ENCODE assay signal across 12 mouse cellular contexts in genomic region chr17:86947840-86948796, GRCm38 (mm10). TPM values are rescaled to one million over a fixed set of nuclear protein-coding genes. Genes with fewer than 3 reads are reported as not detected.
DNase-seq lines count a peak whose midpoint lies in the region; ATAC-seq and TF ChIP-seq lines count a peak whose summit lies in the region.
"Had no signal": no experiment of that assay in that cellular context is flagged by ENCODE, and none has a peak within 500 bp of the region (broad histone marks: within the 10 kb centered on the region; RNA-seq: fewer than 3 reads in every experiment).

TSS of gene Atp6v1e2 (minus strand) at chr17:86947897.

- H3K27ac ChIP-seq in forebrain, embryonic 13.5 days: peak within 1 kb of the TSS; percentile 61
- H3K27ac ChIP-seq in hindbrain, embryonic 15.5 days (replicated peaks): peak within 1 kb of the TSS; percentile 19
- peak within 1 kb of the TSS; percentile 51; the same call in 1 of the 2 replicates for H3K27ac ChIP-seq in midbrain, postnatal 0 days (ENCODE audit: low read depth, low read length)
- no peak within 1 kb of the TSS for H3K27ac ChIP-seq in left cerebral cortex, adult 2 months
- H3K27ac ChIP-seq: kidney, postnatal 0 days had no signal

- intact Hi-C loops in left cerebral cortex, postnatal 10 days (cut with DNase I): no loop called here
- intact Hi-C loops in left cerebral cortex, postnatal 36 days (cut with DNase I): no loop called here
- intact Hi-C loops in left cerebral cortex, adult 2 months (cut with DNase I): no loop called here

- 54% methylated on average over 28 of the region's 28 CpGs for WGBS in forebrain, embryonic 13.5 days
- 54% methylated on average over 28 of the region's 28 CpGs for WGBS in hindbrain, embryonic 15.5 days
- WGBS in midbrain, postnatal 0 days: 54% methylated on average over 28 of the region's 28 CpGs

- no peaks in the 10 kb centered on the region for H3K9me3 ChIP-seq in forebrain, embryonic 13.5 days (replicated peaks)
- no peaks in the 10 kb centered on the region for H3K9me3 ChIP-seq in hindbrain, embryonic 15.5 days
- H3K9me3 ChIP-seq in midbrain, postnatal 0 days (ENCODE audit: low read length): no peaks in the 10 kb centered on the region

- H3K4me1 ChIP-seq in forebrain, embryonic 13.5 days: peaks cover 10% of the 10 kb centered on the region
- H3K4me1 ChIP-seq in hindbrain, embryonic 15.5 days (replicated peaks): peaks cover 7% of the 10 kb centered on the region; the same call in 1 of the 2 replicates
- no peaks in the 10 kb centered on the region for H3K4me1 ChIP-seq in midbrain, postnatal 0 days (ENCODE audit: insufficient read depth, low read length)

- H3K4me3 ChIP-seq in forebrain, embryonic 13.5 days: no peak within 1 kb of the TSS
- no peak within 1 kb of the TSS for H3K4me3 ChIP-seq in hindbrain, embryonic 15.5 days
- H3K4me3 ChIP-seq in midbrain, postnatal 0 days (ENCODE audit: low read depth, low read length): no peak within 1 kb of the TSS
- H3K4me3 ChIP-seq in left cerebral cortex, adult 2 months: no peak within 1 kb of the TSS

- H3K9ac ChIP-seq in forebrain, embryonic 13.5 days: no peak within 1 kb of the TSS
- no peak within 1 kb of the TSS for H3K9ac ChIP-seq in hindbrain, embryonic 15.5 days
- no peak within 1 kb of the TSS for H3K9ac ChIP-seq in midbrain, postnatal 0 days (replicated peaks; ENCODE audit: low read length, poor library complexity, severe bottlenecking)

- peaks cover 2% of the 10 kb centered on the region; the same call in 1 of the 2 replicates for H3K27me3 ChIP-seq in forebrain, embryonic 13.5 days
- H3K27me3 ChIP-seq in hindbrain, embryonic 15.5 days: no peaks in the 10 kb centered on the region
- no peaks in the 10 kb centered on the region for H3K27me3 ChIP-seq in midbrain, postnatal 0 days (ENCODE audit: insufficient read depth, low read length)

- peak; percentile 41 to 54 for DNase-seq in left cerebral cortex, postnatal 10 days (ENCODE audit: extremely low spot score in 1 of 2, low spot score in 2 of 2)
- DNase-seq in left cerebral cortex, postnatal 36 days (ENCODE audit: low spot score in 2 of 2): no peak
- peak; percentile 84 for DNase-seq in midbrain, postnatal 0 days (ENCODE audit: low spot score)
- DNase-seq in urinary bladder, postnatal 36 days (ENCODE audit: low spot score in 2 of 2): no peak
- no peak for DNase-seq in adipocyte (ENCODE audit: low spot score)
- no peak for DNase-seq in left cerebral cortex, adult 2 months (ENCODE audit: extremely low spot score in 1 of 2, low spot score in 2 of 2)
- DNase-seq: right cerebral cortex, adult 18-20 months; thymus, postnatal 36 days had no signal

- no peak for TF ChIP-seq CTCF in midbrain, postnatal 0 days (IDR thresholded peaks at IDR 0.05)
- TF ChIP-seq CTCF in left cerebral cortex, adult 2 months (IDR thresholded peaks at IDR 0.05): no peak

- no peaks in the 10 kb centered on the region for H3K36me3 ChIP-seq in forebrain, embryonic 13.5 days (ENCODE audit: poor library complexity, severe bottlenecking)
- no peaks in the 10 kb centered on the region for H3K36me3 ChIP-seq in hindbrain, embryonic 15.5 days
- H3K36me3 ChIP-seq in midbrain, postnatal 0 days (ENCODE audit: insufficient read depth, low read length): no peaks in the 10 kb centered on the region
- H3K36me3 ChIP-seq: G1E had no signal

- peak; percentile 91 for ATAC-seq in forebrain, embryonic 13.5 days
- peak; percentile 90 for ATAC-seq in hindbrain, embryonic 15.5 days (ENCODE audit: low FRiP score, low read depth)
- peak; percentile 77 for ATAC-seq in midbrain, postnatal 0 days (ENCODE audit: low FRiP score)

- no peak within 1 kb of the TSS for H3K4me2 ChIP-seq in forebrain, embryonic 13.5 days
- no peak within 1 kb of the TSS for H3K4me2 ChIP-seq in hindbrain, embryonic 15.5 days
- no peak within 1 kb of the TSS for H3K4me2 ChIP-seq in midbrain, postnatal 0 days (ENCODE audit: low read depth, low read length, poor library complexity, severe bottlenecking)

RNA-seq across cellular contexts. Expression of gene Atp6v1e2, which starts in this region (rescaled TPM):
- not detected for total RNA-seq in left cerebral cortex, postnatal 10 days (2021)
- not detected for total RNA-seq in left cerebral cortex, postnatal 36 days (2021)
- polyA plus RNA-seq in forebrain, embryonic 13.5 days (2015; fragmentation: Nextera tagmentation; extraction: Ambion mirVana): not detected in 2 replicates
- polyA plus RNA-seq in hindbrain, embryonic 15.5 days (2015; fragmentation: Nextera tagmentation; extraction: Ambion mirVana): 0.16 TPM in 1 of 2 replicates, not detected in the other
- total RNA-seq in midbrain, postnatal 0 days (2014; rRNA removed): not detected in 2 replicates
- 0.33 TPM in 1 of 2 replicates, not detected in the other for polyA plus RNA-seq in midbrain, postnatal 0 days (2015; fragmentation: Nextera tagmentation; extraction: Ambion mirVana)
- total RNA-seq in left cerebral cortex, adult 2 months (2021): not detected
- total RNA-seq: G1E had no signal
- polyA plus RNA-seq: G1E; kidney, postnatal 0 days had no signal

Comparison
In these comparisons a context has a peak if more than half of its experiments do, and no peak if none do; other contexts are left out.
1. Peak in DNase-seq in left cerebral cortex, postnatal 10 days; RNA of the gene not detected or under 1 TPM.
2. Peak in ATAC-seq and H3K27ac ChIP-seq in forebrain, embryonic 13.5 days; RNA of the gene not detected or under 1 TPM.
3. Peak in ATAC-seq and H3K27ac ChIP-seq in hindbrain, embryonic 15.5 days; RNA of the gene not detected or under 1 TPM.
4. Peak in DNase-seq, ATAC-seq and H3K27ac ChIP-seq in midbrain, postnatal 0 days; RNA of the gene not detected or under 1 TPM.